Mouse (Mus musculus) kidney, adult 8-10 months (tissue): Measurements from ENCODE around the gene Mxra8.

Experiments used
- DNase-seq, 2 experiments: peaks; one replicate each; pipeline ENCODE4 v3.0.0; 2022

Gene Mxra8

DNA sequence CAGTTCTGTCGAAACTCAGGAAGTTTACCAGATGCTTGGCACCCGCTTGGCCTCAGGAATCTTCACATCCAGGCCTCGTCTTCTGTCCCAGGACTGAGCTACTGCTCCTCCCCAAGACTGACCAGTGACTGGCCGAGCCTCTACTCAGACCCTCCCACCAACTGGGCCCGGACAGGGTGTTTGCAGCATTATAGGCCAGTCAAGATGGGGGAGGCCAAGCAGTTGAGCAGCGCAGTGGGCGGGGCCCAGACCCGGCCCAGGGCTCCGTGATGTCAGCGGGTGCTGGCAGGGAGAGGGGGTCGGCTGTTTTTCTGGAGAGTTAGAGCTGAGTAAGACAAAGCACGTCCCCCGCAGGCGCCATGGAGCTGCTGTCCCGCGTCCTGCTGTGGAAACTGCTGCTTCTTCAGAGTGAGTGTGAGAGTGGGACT lies at the start of gene Mxra8:
Gene Mxra8, plus strand, starts transcription at position 198 of the 428 bp plus-strand sequence.
- DNase-seq: peak; percentile 73 to 85

DNA sequence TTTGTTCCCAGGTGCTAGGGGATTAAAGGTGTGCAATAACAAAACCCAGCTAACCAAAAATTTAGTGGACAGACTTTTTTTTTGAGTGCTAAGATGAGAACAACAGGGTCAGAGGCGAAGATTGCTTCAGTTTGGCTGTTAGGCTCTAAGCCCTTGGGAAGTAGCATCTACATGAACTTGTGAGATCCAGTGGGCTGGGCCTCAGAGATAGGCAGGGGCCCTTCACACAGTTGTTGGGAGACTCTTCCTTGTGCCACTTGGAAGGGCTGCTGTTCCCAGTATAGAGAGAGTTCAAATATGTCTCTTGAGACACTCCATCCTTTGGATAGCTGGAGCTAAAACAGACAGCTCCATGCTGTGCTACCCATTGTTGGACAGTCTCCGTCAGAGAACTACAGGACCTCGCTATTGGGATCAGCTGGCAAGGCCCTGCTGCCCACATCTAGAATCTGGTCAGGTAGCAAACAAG lies 49.4 kb upstream of the Mxra8 start, which contains the start of gene Ankrd65:
Gene Ankrd65, plus strand, starts transcription at position 419 of the 469 bp plus-strand sequence.
- DNase-seq: no peak

DNA sequence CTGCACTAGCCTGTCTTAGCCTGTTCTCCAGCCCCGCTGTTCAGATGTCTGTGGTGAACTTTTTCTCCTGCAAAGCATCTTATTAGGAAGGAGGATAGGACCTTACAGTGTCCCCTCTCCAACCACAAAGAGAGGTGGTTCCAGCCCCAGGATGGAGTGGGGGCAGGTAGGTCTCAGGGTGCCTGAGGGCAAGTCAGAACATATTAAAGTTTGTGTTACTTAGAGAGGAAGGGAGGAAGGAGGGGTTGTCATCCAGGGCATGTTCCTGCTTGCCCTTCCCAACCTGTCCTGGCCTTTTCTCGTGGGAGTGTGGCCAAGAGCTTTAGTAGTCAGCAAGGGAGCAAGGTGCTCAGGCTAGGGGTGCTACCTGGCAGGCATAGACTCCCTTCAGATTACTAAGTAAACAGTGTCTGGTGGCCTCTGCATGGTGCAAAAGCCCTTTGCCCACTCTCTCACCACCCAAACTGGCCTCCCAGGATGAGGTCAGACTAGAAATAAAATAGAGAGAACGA lies 48.8 kb upstream of the Mxra8 start:
- peak in 1 of 2 experiments; percentile 69 for DNase-seq

DNA sequence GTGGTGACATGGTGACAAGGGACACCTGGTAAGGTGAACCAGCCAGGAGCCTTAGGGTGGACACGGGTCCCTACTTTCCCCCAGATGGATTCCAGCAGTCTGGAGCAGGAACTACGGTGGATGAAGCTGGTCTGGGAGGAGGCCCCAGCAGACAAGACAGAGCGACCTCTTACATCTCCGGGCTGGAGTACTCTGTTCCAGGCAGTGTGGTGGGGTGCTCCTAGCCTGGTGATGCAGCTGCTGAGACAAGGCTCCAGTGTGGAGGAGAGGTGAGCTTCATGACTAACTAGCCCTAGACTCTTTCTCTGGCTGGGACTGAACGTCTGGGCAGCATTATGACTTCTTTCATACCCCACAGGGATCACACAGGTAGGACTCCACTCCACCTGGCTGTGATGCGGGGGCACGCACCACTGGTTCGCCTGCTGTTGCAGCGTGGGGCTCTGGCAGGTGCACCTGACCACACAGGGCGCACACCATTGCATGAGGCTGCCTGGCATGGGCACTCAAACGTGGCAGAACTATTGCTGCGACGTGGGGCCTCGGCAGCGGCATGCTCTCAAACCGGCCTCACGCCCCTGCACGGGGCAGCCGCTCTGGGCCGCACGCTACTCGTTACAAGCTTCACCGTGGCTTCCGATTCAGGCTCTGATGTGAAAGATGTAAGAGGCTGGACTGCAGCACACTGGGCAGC lies 48.1 kb upstream of the Mxra8 start:
- DNase-seq: no peak

DNA sequence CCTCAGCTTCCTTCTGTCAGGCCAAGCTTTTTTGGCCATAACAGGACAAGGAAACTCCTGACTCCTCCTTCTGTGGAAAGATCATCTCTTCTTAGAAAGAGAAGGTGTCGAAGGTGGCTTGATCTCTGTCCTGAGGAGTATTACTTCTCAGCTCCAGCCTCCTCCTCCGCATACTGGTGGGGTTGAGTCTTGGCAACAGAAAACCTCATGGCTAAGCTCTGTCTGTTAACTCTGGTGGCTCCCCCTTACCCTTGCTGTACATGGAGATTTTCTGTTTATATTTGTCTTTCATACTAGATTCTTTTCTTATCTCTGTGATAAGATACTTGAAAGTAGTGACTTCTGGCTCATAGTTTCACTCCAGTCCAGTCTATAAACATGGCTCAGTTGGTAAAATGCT lies 45.8 kb upstream of the Mxra8 start:
- no peak for DNase-seq

DNA sequence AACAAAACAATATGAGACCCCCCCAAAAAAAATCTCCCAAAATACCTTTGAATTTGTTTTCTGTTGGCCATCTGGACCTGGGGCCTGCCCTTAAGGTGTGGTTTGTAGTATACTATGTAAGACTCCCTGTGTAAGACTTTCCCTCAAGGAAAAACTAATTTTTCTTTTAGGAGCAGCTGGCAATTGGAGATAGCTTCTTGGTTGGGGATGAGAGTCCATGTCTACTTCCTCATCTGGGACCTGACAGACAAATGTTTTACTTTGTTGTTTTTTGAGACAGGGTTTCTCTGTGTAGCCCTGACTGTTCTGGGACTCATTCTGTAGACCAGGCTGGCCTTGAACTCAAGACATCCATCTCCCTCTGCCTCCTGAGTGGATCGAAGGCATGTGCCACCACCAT lies 37.4 kb upstream of the Mxra8 start:
- DNase-seq: no peak

DNA sequence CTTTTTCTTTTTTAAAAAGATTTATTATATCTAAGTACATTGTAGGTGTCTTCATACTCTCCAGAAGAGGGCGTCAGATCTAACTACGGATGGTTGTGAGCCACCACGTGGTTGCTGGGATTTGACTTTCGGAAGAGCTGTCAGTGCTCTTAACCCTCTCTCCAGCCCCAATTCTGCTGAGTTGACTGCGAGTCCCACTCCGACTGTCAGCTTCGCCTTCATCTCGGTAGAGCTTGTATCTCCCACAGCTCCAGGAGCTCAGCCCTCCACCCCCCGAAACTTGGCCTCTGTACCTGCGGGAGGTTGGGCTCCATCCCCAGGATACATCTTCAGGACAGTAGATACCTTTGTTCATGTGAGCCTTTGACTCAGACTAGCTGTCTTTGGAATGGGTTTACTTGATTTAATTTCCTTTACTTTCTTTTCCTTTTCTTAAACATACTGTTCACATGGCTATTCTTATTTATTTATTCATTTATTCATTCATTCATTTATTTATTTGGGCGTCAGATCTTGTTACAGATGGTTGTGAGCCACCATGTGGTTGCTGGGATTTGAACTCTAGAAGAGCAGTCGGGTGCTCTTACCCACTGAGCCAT lies 36.6 kb upstream of the Mxra8 start, which contains the start of gene Mrpl20:
Gene Mrpl20, plus strand, starts transcription at position 138 of the 599 bp plus-strand sequence.
- no peak for DNase-seq

DNA sequence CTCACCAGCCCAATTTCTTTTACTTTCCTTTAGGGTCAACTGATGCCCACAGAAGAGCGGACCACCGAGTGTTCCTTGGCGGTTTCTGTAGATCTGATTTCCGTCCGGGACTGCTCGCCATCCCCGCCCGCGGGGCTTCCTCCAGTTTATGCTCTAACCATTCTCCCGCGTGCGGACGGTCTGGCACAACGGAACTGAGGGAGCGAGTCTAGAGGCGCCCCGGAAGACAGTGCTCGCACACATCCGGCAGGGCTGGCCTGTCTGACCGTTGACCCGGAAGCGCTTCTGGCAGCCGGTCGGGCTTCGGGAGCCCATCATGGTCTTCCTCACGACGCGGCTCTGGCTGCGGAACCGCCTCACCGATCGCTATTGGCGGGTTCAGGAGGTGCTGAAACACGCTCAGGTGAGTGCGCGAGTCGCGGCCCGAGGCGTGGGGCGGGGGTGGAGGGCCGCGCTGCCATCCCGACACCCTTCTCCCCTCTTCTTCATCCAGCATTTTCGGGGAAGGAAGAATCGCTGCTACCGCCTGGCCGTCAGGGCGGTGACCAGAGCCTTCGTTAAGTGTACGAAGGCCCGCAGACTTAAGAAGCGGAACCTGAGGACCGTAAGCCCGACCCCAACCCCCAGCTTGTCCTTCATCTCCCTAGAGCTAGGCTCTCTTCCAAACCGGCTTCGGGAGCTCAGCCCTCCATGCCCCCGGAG lies 36.0 kb upstream of the Mxra8 start:
- DNase-seq: peak; percentile 93 to 95

DNA sequence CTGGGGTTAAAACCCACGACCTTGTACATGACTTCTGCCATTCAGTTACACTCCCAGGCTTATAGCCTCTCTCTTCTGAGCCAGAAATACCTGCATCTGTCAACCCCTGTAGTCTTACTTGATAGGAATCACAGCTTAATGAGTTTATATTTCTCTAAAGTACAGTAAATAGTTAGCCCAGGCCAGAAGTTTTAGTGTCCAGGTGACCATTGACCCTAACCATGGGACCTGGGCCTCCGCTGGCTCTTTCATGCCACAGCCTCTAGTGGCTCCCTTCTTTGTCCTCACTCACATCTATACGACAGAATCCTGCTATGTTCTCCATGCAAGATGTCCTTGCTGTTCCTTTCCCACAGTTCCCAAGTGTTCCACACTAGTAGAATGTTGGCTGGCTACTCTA lies 31.6 kb upstream of the Mxra8 start:
- DNase-seq: no peak

DNA sequence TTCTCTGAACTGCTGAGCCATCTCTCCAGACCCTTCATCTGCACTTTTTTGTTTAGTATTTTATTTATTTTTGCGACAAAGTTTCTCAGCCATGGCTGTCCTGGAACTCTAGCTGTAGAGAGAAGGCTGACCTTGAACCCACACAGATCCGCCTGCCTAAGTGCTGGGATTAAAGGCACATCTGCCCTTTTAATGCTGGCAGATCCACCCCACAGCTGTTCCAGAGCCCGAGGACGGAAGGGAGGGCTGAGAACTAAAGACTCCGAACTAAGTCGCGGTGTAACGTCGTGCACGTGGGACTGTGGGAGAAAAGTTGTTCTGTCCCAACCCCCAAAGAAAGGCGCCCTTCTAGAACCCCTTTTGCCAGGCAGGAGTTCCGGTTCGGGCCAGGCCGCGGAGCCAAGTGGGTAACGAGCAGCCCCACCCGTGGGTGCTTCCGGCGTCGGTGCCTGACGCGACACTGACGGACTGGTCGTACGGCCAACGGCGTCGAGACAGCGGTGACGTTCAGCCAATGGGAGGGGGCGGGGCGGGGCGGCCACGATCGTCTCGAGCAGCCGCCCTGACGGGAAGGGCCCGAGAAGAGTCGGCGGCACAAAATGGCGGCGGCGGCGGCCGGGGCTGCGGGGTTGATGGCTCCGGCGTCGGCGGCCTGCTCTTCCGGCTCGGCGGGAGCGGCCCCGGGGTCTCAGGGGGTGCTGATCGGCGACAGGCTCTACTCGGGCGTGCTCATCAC lies 27.4 kb upstream of the Mxra8 start, which contains the start of gene Ccnl2:
Gene Ccnl2, plus strand, starts transcription at position 561 of the 736 bp plus-strand sequence.
- DNase-seq: peak; percentile 92 to 94

DNA sequence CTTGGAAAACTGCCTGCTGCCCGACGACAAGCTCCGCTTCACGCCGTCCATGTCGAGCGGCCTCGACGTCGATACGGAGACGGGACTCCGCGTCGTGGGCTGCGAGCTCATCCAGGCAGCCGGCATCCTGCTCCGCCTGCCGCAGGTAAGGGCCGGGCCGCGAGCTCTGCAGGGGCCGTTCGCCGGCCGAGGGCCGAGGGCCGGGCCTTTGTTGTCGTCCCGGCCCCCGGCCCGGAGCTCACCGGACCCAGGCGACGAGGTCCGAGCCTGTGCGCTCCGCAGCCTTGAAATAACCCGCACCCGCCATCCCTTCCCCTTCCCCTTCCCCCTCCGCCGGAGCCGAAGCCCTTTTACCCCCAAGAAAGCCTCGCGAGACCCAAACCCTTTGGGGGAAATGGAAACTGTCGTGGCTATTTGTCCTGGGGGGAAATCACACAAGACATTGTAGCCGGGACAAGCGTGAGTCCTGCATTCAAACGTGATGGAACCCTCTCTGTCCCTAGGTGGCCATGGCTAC lies 26.8 kb upstream of the Mxra8 start:
- DNase-seq: no peak

DNA sequence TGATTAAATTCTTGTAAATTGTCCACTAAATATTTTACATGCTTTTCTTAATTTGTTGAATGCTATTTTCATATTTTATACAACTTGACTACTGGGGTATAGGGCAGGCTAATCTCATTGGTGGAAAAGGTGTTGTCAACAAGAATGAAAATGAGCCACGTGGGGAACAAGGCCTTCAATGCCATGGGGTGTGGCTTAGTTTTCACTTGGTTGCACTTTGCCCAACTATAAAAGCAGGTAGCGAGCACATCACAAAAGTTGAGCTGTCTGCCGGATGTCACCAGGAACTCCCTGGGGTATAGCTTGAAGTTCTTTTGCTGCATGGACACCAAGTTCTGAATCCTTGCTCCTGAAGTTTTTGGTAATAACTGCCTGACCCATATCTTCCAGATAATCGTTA lies 21.9 kb upstream of the Mxra8 start:
- DNase-seq: no peak

DNA sequence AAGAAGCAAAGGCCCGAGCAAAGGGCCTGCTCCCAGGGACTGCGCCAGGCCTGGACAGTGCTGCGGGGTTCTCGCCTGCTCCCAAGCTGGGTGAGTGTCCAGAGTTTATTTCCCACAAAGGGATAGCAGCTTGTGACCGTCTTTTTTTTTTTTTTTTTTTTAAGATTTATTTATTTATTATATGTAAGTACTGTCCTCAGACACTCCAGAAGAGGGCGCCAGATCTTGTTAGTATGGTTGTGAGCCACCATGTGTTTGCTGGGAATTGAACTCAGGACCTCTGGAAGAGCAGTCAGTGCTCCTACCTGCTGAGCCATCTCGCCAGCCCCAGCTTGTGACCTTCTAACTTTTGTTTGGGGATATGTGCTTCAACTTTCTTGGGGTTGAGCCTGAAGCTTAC lies 18.5 kb upstream of the Mxra8 start:
- no peak for DNase-seq

DNA sequence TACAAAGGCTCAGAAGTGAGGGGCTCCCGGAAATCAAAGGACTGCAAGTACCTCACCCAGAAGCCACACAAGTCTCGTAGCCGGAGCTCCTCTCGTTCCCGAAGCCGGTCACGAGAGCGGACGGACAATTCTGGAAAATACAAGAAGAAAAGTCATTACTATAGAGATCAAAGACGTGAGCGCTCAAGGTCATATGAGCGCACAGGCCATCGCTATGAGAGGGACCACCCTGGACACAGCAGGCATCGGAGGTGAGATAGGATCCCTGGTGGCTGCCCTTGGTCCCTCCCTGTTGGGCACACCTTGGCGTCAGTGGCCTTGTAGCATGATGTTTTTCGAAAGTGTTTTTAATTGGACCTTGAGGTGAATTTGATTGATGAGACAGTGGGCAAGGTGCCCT lies 16.0 kb upstream of the Mxra8 start:
- no peak for DNase-seq

DNA sequence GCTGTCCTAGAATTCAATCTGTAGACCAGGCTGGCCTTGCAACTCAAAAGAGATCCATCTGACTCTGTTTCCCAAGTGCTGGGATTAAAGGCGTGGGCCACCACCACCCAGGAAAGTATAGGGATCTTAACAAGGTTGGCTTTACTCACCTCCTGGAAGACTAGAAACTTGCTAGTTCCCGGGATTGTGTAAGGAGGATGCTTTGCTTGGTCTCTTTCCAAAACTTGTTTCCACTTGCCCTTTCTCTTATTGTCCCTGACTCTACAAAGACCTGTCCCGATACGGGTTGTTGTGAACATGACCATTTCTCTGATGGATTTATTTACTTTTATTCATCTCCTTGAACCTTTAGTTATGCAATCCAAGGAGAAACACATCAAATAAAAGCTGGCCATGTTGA lies 9.6 kb upstream of the Mxra8 start:
- no peak for DNase-seq

DNA sequence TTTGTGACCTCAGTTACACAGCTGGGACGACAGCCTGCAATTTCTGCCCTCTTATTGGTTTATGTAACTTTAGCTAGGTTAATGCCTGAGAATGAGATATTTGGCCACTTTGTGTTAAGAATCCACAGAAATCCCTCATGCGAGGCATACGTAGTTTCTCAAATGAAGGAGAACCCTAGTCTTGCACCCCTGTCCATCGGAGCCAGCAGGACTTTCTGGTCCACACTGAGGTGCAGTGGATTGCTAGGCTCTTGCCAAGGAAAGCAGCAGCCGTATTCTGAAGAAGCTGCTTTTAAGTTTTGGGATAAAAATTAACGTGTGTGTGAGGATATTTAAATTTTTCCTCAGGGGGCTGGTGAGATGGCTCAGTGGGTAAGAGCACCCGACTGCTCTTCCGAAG lies 8.9 kb upstream of the Mxra8 start:
- no peak for DNase-seq

DNA sequence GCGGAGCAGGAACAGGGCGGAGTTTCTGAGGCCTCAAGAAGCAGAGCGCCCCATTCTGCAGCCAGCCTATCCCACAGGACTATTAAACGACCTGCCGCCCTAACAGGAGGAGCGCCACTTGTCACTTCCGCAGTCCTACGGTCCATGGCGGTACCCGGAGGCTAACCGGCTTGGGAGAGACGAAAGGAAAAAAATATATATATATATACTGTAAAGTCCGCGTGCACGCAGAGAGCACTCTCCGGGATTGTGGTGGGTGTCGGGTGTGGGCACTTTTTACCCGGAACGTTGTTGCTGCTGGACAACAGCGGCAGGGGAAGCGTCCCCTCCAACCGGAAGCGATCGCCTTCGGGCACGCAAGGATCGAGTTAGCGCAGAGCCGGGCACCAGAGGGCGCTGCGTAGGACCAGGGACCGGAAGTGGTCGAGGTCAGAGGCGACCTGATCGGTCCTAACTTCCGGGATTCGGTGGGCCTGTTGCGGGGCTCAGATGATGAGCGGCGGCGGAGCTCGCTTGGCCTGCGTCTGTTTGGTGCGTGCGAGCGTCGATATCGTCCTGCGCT lies 8.2 kb upstream of the Mxra8 start, which contains the start of gene Aurkaip1:
Gene Aurkaip1, plus strand, starts transcription at position 68 of the 562 bp plus-strand sequence.
- DNase-seq: peak; percentile 91 to 95

DNA sequence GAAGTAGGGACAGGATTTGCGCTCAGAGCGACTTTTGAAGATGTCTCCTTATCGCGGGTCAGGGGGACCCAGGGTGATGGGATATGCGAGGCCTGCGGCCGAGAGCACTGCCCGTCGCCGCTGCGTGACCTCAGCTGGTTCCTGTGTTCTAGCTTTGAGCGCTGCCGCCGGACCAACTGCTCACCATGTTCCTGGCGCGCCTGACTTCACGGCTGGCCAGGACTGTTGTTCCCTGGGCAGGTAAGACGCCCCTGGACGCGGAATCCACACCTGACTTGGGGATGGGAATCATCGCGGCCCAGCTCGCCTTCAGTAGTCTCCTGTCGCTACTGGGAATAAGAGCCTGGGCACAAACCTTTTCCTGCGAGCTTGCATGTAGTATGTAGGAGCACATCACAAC lies 7.6 kb upstream of the Mxra8 start:
- DNase-seq: peak in 1 of 2 experiments; percentile 50

DNA sequence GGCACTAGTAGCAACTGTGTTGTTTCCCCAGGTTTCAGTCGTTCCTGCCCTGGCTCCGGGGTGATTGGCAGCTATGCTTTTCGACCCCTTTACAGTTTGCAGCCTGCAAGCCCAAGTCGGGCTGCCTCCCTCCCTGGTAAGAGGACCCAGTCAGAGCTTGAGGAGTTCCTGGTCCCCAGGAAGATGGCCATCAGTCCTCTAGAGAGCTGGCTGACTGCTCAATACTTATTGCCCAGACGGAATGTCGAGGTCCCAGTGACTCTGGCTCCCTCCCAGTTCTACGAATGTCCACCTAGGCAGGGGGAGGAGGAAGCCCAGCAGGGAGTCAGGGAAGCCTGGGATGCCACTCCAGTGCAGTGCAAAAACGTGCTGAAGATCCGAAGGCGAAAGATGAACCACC lies 7.2 kb upstream of the Mxra8 start:
- DNase-seq: no peak

DNA sequence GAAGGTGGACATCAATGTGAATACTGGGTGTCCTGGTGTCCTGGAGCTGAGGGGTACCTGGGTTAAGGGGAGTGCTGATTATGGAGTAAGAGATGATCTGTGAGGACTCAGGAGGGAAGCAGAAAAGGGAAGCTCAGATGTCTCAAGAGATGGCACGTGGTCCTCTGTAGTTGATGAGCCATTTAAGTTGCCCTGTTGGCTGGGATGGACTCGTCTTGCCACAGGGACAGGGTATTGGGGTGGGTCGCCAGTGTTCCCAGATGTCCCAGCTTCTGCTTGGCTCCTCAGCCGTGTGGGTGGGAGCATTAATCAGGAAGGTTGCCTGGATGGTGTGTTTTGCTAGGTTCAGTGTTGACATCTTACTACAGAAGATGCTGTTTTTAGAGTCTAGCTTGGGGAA lies 6.2 kb upstream of the Mxra8 start:
- DNase-seq: no peak

DNA sequence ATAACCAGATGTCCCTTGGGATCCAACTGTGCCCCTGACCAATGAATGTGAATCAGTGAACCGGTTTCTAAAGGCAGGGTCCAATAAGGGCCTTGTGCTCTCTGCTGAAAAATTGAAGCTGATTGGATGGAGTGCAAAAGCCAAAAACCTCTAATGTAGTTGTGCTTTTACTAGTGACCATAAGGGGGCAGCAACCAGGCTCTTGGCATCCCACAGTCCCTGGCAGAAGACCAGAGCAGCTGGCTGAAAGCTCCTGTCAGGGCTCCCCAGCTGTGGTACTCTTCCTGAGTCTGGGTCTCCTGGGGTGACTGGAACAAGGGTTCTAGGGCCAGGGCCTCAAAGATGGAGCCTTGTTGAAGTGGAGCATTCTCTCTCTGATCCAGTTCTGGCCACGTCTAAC lies 5.6 kb upstream of the Mxra8 start:
- peak; percentile 83 to 85 for DNase-seq

DNA sequence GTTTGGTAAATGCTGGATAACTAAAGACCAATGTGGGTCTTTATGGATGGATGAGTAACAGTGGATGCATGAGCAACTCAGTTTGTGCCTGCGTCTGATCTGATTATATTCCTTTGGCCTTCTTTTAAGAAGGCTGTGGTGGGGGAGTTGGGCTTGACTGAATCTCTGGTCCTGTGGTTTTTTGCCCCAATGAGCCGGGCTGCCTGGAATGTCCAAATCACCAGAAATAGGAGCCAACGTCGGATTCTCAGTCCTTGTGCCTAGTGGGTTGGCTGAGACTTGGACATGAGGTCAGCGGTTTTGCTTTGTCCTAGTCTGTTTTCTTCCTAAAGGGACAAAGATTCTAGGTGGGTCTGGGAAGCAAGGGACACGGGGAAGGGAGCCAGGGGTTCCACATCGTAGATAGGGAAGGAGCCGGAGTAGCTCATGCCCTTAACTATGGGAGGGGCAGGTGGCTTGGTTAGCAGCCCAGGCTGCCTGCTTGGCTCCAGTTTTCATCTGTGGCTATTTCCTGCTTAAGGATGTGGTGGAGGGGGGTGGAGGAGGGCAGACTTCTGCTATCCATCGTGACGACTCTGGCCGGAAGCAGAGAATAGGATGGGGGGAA lies 2.0 kb upstream of the Mxra8 start:
- DNase-seq: no peak
